Mouse (Mus musculus) induced T-regulatory cell, adult 2 months (primary cell): ENCODE data around the gene Nlrp9c.
"Not testable (repeated sequence)": the region's sequence is repeated elsewhere in the genome, so short reads cannot be mapped to it uniquely, and the experiment has no call there.

ENCODE experiments used
- DNase-seq: peaks from one replicate; pipeline ENCODE4 v3.0.0-alpha.2; 2012; ENCODE audit warnings: low read depth

Gene Nlrp9c

GRCm38 (mm10) chr7:26403600-26403999 lies at the start of gene Nlrp9c:
Gene Nlrp9c, minus strand, starts transcription at chr7:26403700.
- DNase-seq: not testable (repeated sequence)

- no peak for DNase-seq
These were observed 31.3 kb upstream of the Nlrp9c start, which contains the start of gene Nlrp4a for GRCm38 (mm10) chr7:26434813-26435212. Gene Nlrp4a, plus strand, starts transcription at chr7:26435113.

GRCm38 (mm10) chr7:26391811-26392210 lies 11.7 kb downstream of the Nlrp9c start:
- DNase-seq: not testable (repeated sequence)

- DNase-seq: not testable (repeated sequence)
These were observed 12.4 kb downstream of the Nlrp9c start for GRCm38 (mm10) chr7:26391137-26391536.

GRCm38 (mm10) chr7:26386691-26387090 lies 16.8 kb downstream of the Nlrp9c start:
- DNase-seq: not testable (repeated sequence)

- DNase-seq: no peak
These were observed 22.7 kb downstream of the Nlrp9c start for GRCm38 (mm10) chr7:26380807-26381206.

GRCm38 (mm10) chr7:26373221-26373620 lies 30.3 kb downstream of the Nlrp9c start:
- DNase-seq: not testable (repeated sequence)

- not testable (repeated sequence) for DNase-seq
These were observed 46.8 kb downstream of the Nlrp9c start for GRCm38 (mm10) chr7:26356719-26357118.

GRCm38 (mm10) chr7:26352258-26352657 lies 51.2 kb downstream of the Nlrp9c start:
- not testable (repeated sequence) for DNase-seq

GRCm38 (mm10) chr7:26350177-26350576 lies 53.3 kb downstream of the Nlrp9c start:
- DNase-seq: not testable (repeated sequence)

GRCm38 (mm10) chr7:26320361-26320760 lies 83.1 kb downstream of the Nlrp9c start:
- DNase-seq: not testable (repeated sequence)

- not testable (repeated sequence) for DNase-seq
These were observed 87.7 kb downstream of the Nlrp9c start for GRCm38 (mm10) chr7:26315809-26316208.

DNA sequence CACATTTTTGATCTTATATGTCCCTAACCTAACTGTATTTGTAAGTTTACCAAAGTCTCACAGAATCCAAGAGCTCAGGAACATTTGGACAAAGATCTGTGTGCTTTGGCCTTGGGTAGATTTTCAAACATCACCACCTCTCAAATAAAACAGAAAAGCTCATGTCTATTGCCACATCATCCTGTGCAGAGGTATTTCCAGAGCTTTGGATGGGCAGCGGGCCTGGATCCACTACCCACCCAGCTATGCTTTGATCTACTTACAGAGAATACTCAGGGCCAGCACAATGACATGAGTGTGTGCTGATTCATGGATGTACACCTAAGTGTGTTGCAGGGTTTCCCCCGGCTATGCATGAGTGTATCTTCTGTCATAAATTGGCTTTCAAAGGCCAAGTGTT lies 88.3 kb downstream of the Nlrp9c start:
- not testable (repeated sequence) for DNase-seq

GRCm38 (mm10) chr7:26311786-26312185 lies 91.7 kb downstream of the Nlrp9c start:
- not testable (repeated sequence) for DNase-seq

DNA sequence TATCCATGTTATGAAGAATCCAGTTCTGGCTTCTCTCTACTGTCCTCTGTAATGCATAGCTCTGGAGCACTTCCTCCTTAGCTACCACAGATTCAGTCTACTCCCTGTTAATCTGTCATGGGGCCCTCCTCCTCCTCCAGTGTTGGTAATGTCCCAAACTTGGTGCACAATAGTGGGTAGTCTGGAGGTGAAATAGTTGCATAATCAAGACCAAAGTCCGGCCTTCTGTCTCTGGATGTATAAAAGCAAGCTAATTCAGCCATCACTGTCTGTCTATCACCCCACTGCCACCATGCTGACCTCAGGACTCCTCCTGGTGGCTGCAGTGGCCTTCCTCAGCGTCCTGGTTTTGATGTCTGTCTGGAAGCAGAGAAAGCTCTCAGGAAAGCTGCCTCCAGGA lies 96.6 kb downstream of the Nlrp9c start, which contains the start of gene Cyp2a4:
TSS of gene Cyp2a4 (plus strand) at position 244 of the 400 bp plus-strand sequence.
- DNase-seq: not testable (repeated sequence)

GRCm38 (mm10) chr7:26303429-26304166 lies 99.9 kb downstream of the Nlrp9c start:
- DNase-seq: not testable (repeated sequence)
